Mouse (Mus musculus) kidney, adult 2 months (tissue): ENCODE data around the gene Cep78.

ENCODE experiments used
- CTCF ChIP-seq: fragments of 200-500 bp; conservative IDR thresholded peaks from 2 replicates; pipeline ENCODE4 v1.5.1; 2011; ENCODE audit warnings: low read depth, mild to moderate bottlenecking, control low read depth, low read length, moderate library complexity, mixed read lengths; ENCODE audit not compliant: insufficient read depth, insufficient read length
- POLR2A ChIP-seq: fragments of 200-500 bp; IDR thresholded peaks from one replicate; pipeline ENCODE4 v1.6.1; 2011; ENCODE audit warnings: low read depth, low read length, control low read depth

GRCm38 (mm10) chr19:15965082-15965481 lies 19.7 kb downstream of the Cep78 start:
- TF ChIP-seq POLR2A: no peak
- peak; percentile 84 for TF ChIP-seq CTCF
